Comparison of ENCODE assay signal across 1 mouse cellular context in genomic region chr11:78166161-78166560, GRCm38 (mm10).
TF ChIP-seq lines count a peak whose summit lies in the region.

No protein-coding gene starts in this region.

TF ChIP-seq in MEL, 35 proteins besides CTCF, POLR2A, EP300 and RAD21 (continued from another document):
- TF ChIP-seq SIN3A (IDR thresholded peaks at IDR 0.05; ENCODE audit: low read length) (no peak), NRF1 (IDR thresholded peaks at IDR 0.05; ENCODE audit: insufficient read depth, low read depth, low read length, poor library complexity, severe bottlenecking) (no peak), TAL1 (IDR thresholded peaks at IDR 0.05; ENCODE audit: low read length) (no peak), ZKSCAN1 (IDR thresholded peaks at IDR 0.05; ENCODE audit: low read depth, low read length) (no peak), POLR2AphosphoS5 (IDR thresholded peaks at IDR 0.05; ENCODE audit: borderline replicate concordance, low read depth, low read length) (no peak), GATA1 (IDR thresholded peaks at IDR 0.05; ENCODE audit: low read depth, low read length) (no peak)
